Mouse (Mus musculus): Measurements from ENCODE around the gene Kazn.

Gene Kazn

GRCm38 (mm10) chr4:142165835-142166701 lies 73.1 kb downstream of the Kazn start:
- DNase-seq (ENCODE audit: inconsistent age in 2 of 2, low spot score in 1 of 2) = peak; percentile 73 to 81

GRCm38 (mm10) chr4:142165363-142165762 lies 73.8 kb downstream of the Kazn start:
- DNase-seq (ENCODE audit: inconsistent age in 2 of 2, low spot score in 1 of 2) = peak; percentile 66 to 83

- no peak for DNase-seq (ENCODE audit: inconsistent age in 2 of 2, low spot score in 1 of 2)
Measured at GRCm38 (mm10) chr4:142164386-142164785, 74.8 kb downstream of the Kazn start.

GRCm38 (mm10) chr4:142163862-142164261 lies 75.3 kb downstream of the Kazn start:
- no peak for DNase-seq (ENCODE audit: inconsistent age in 2 of 2, low spot score in 1 of 2)

GRCm38 (mm10) chr4:142162729-142163128 lies 76.5 kb downstream of the Kazn start:
- no peak for DNase-seq (ENCODE audit: inconsistent age in 2 of 2, low spot score in 1 of 2)

- DNase-seq (ENCODE audit: inconsistent age in 2 of 2, low spot score in 1 of 2) = no peak
Measured at GRCm38 (mm10) chr4:142162102-142162501, 77.1 kb downstream of the Kazn start.

GRCm38 (mm10) chr4:142160041-142160440 lies 79.2 kb downstream of the Kazn start:
- DNase-seq (ENCODE audit: inconsistent age in 2 of 2, low spot score in 1 of 2) = no peak

- no peak for DNase-seq (ENCODE audit: inconsistent age in 2 of 2, low spot score in 1 of 2)
Measured at GRCm38 (mm10) chr4:142156506-142156905, 82.7 kb downstream of the Kazn start.

GRCm38 (mm10) chr4:142154246-142154645 lies 85.0 kb downstream of the Kazn start:
- DNase-seq (ENCODE audit: inconsistent age in 2 of 2, low spot score in 1 of 2) = peak; percentile 57 to 77

GRCm38 (mm10) chr4:142153526-142153925 lies 85.7 kb downstream of the Kazn start:
- peak; percentile 84 to 96 for DNase-seq (ENCODE audit: inconsistent age in 2 of 2, low spot score in 1 of 2)

GRCm38 (mm10) chr4:142152733-142153422 lies 86.3 kb downstream of the Kazn start:
- peak in 1 of 2 experiments; percentile 28 for DNase-seq (ENCODE audit: inconsistent age in 2 of 2, low spot score in 1 of 2)

GRCm38 (mm10) chr4:142150086-142150485 lies 89.1 kb downstream of the Kazn start:
- no peak for DNase-seq (ENCODE audit: inconsistent age in 2 of 2, low spot score in 1 of 2)

GRCm38 (mm10) chr4:142149202-142149601 lies 90.0 kb downstream of the Kazn start:
- no peak for DNase-seq (ENCODE audit: inconsistent age in 2 of 2, low spot score in 1 of 2)

GRCm38 (mm10) chr4:142147671-142148070 lies 91.5 kb downstream of the Kazn start:
- no peak for DNase-seq (ENCODE audit: inconsistent age in 2 of 2, low spot score in 1 of 2)

GRCm38 (mm10) chr4:142144096-142144495 lies 95.1 kb downstream of the Kazn start:
- peak in 1 of 2 experiments; percentile 68 for DNase-seq (ENCODE audit: inconsistent age in 2 of 2, low spot score in 1 of 2)

- DNase-seq (ENCODE audit: inconsistent age in 2 of 2, low spot score in 1 of 2) = no peak
Measured at GRCm38 (mm10) chr4:142143290-142143689, 95.9 kb downstream of the Kazn start.

GRCm38 (mm10) chr4:142139729-142140128 lies 99.5 kb downstream of the Kazn start:
- no peak for DNase-seq (ENCODE audit: inconsistent age in 2 of 2, low spot score in 1 of 2)

- DNase-seq (ENCODE audit: inconsistent age in 2 of 2, low spot score in 1 of 2) = no peak
Measured at GRCm38 (mm10) chr4:142138356-142139099, 100.7 kb downstream of the Kazn start.

- DNase-seq (ENCODE audit: inconsistent age in 2 of 2, low spot score in 1 of 2) = no peak
Measured at GRCm38 (mm10) chr4:142136766-142137503, 102.3 kb downstream of the Kazn start.

GRCm38 (mm10) chr4:142135515-142135914 lies 103.7 kb downstream of the Kazn start:
- no peak for DNase-seq (ENCODE audit: inconsistent age in 2 of 2, low spot score in 1 of 2)

GRCm38 (mm10) chr4:142130162-142130561 lies 109.0 kb downstream of the Kazn start:
- DNase-seq (ENCODE audit: inconsistent age in 2 of 2, low spot score in 1 of 2) = no peak

All from adrenal gland, adult (tissue).